Mouse (Mus musculus): ENCODE data around the gene Zfp39. TPM values are rescaled to one million over a fixed set of nuclear protein-coding genes. Genes with fewer than 3 reads are reported as not detected.

Zfp39 gene
- total RNA-seq, 2 experiments from 2014 or later, result 3.1 to 3.3 TPM

- DNase-seq, result peak; percentile 95
- no peak for TF ChIP-seq CTCF (IDR thresholded peaks at IDR 0.05)
- H3K4me3 ChIP-seq, result peak within 1 kb of the TSS; percentile 76
- intact Hi-C loops (cut with DNase I), result no loop called here
- peak within 1 kb of the TSS; percentile 98 for H3K27ac ChIP-seq
These were observed 34.5 kb upstream of the Zfp39 start, which contains the start of gene Rnf187 for GRCm38 (mm10) chr11:58938322-58939087. Rnf187 (minus strand) TSS chr11:58938916.

GRCm38 (mm10) chr11:58937909-58938308, 33.9 kb upstream of the Zfp39 start:
- TF ChIP-seq CTCF (IDR thresholded peaks at IDR 0.05), result no peak
- intact Hi-C loops (cut with DNase I), result no loop called here
- peak overlapping the region; percentile 98 for H3K27ac ChIP-seq
- peak overlapping the region; percentile 76 for H3K4me3 ChIP-seq
- DNase-seq, result no peak

- peak; percentile 5; the same call in 1 of the 2 replicates for TF ChIP-seq CTCF (IDR thresholded peaks at IDR 0.05)
- H3K27ac ChIP-seq, result no peak overlapping the region
- intact Hi-C loops (cut with DNase I), result no loop called here
- no peak overlapping the region for H3K4me3 ChIP-seq
- DNase-seq, result no peak
These were observed 27.6 kb upstream of the Zfp39 start for GRCm38 (mm10) chr11:58931576-58931975.

GRCm38 (mm10) chr11:58930254-58930653, 26.2 kb upstream of the Zfp39 start:
- intact Hi-C loops (cut with DNase I), result no loop called here
- no peak overlapping the region for H3K4me3 ChIP-seq
- no peak for TF ChIP-seq CTCF (IDR thresholded peaks at IDR 0.05)
- DNase-seq, result no peak
- no peak overlapping the region for H3K27ac ChIP-seq

GRCm38 (mm10) chr11:58929641-58930040, 25.6 kb upstream of the Zfp39 start:
- no peak overlapping the region for H3K4me3 ChIP-seq
- TF ChIP-seq CTCF (IDR thresholded peaks at IDR 0.05), result no peak
- no peak overlapping the region for H3K27ac ChIP-seq
- intact Hi-C loops (cut with DNase I), result no loop called here
- no peak for DNase-seq

GRCm38 (mm10) chr11:58929055-58929454, 25.0 kb upstream of the Zfp39 start:
- Histone ChIP-seq H3K27ac (no peak overlapping the region), H3K4me3 (no peak overlapping the region)
- intact Hi-C loops (cut with DNase I), result no loop called here
- DNase-seq, result no peak
- no peak for TF ChIP-seq CTCF (IDR thresholded peaks at IDR 0.05)

GRCm38 (mm10) chr11:58927790-58928651, 24.0 kb upstream of the Zfp39 start:
- Histone ChIP-seq H3K27ac (peak overlapping the region; percentile 76), H3K4me3 (peak overlapping the region; percentile 65)
- peak; percentile 66 for DNase-seq
- intact Hi-C loops (cut with DNase I), result loop anchor here (1.0 kb wide), 1 partner anchor 27 kb away; no protein-coding TSS in a partner anchor
- TF ChIP-seq CTCF (IDR thresholded peaks at IDR 0.05), result peak; percentile 84

GRCm38 (mm10) chr11:58927053-58927452, 23.0 kb upstream of the Zfp39 start:
- H3K27ac ChIP-seq, result no peak overlapping the region
- H3K4me3 ChIP-seq, result no peak overlapping the region
- no peak for DNase-seq
- intact Hi-C loops (cut with DNase I), result no loop called here
- TF ChIP-seq CTCF (IDR thresholded peaks at IDR 0.05), result no peak

GRCm38 (mm10) chr11:58926651-58927050, 22.6 kb upstream of the Zfp39 start:
- intact Hi-C loops (cut with DNase I), result no loop called here
- no peak for DNase-seq
- Histone ChIP-seq H3K4me3 (no peak overlapping the region), H3K27ac (no peak overlapping the region)
- no peak for TF ChIP-seq CTCF (IDR thresholded peaks at IDR 0.05)

GRCm38 (mm10) chr11:58922420-58922819, 18.4 kb upstream of the Zfp39 start:
- Histone ChIP-seq H3K27ac (no peak overlapping the region), H3K4me3 (no peak overlapping the region)
- TF ChIP-seq CTCF (IDR thresholded peaks at IDR 0.05), result no peak
- intact Hi-C loops (cut with DNase I), result no loop called here
- no peak for DNase-seq

DNA sequence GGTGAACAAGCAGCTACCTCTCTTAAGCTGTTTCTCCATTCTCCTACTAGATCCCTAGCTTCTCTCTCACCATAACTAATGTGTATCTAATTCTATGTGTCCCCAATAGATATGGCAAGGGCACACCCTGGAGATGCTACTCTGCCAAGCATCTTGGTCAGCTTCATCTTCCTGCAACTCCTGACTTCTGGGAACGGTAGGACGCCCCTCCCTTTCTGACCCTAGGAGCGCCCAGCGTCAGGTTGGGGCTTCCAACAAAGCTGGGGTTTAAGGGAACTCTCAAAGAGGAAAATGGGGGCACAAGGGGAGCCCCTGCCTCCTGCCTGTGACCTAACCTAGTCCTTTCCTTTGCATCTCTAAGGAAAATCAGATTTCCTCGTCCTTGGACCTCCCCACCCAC, 14.7 kb upstream of the Zfp39 start:
- no peak overlapping the region for H3K4me3 ChIP-seq
- intact Hi-C loops (cut with DNase I), result no loop called here
- no peak overlapping the region for H3K27ac ChIP-seq
- DNase-seq, result no peak
- no peak for TF ChIP-seq CTCF (IDR thresholded peaks at IDR 0.05)

GRCm38 (mm10) chr11:58917745-58918366, 13.8 kb upstream of the Zfp39 start, which contains the start of gene Btnl10:
Btnl10 (plus strand) TSS chr11:58917908.
- no peak for TF ChIP-seq CTCF (IDR thresholded peaks at IDR 0.05)
- H3K27ac ChIP-seq, result no peak within 1 kb of the TSS
- intact Hi-C loops (cut with DNase I), result no loop called here

More at GRCm38 (mm10) chr11:58917745-58918366, 13.8 kb upstream of the Zfp39 start, which contains the start of gene Btnl10:
- H3K4me3 ChIP-seq, result no peak within 1 kb of the TSS
- no peak for DNase-seq

Measured in gastrocnemius, adult 2 months (tissue).